Mouse (Mus musculus): ENCODE results near the gene Olfr1084.
"Not testable (repeated sequence)": the region's sequence is repeated elsewhere in the genome, so short reads cannot be mapped to it uniquely, and the experiment has no call there.

Olfr1084 gene

DNA sequence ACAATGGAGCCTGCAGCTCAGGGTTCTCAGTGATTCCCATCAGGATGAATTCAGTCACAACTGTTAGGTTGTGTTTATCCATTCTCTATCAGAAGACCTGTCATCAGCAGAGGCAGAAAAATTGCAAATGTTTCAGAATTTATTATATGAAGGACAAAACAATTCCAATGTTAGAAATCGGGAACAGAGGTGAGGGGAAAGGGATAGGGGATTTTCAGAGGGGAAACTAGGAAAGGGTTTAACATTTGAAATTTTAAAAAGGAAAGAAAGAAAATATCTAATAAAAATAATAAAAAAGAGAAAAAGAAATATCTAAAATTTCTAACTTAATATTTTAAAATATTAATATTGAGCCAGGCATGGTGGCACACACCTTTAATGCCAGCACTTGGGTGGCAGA lies at the start of gene Olfr1084:
Gene Olfr1084 (minus strand): TSS at position 101 of the 400 bp plus-strand sequence.
- DNase-seq (ENCODE audit: low read depth), result not testable (repeated sequence)

- no peak for DNase-seq (ENCODE audit: low read depth)
These were observed 40.5 kb upstream of the Olfr1084 start, which contains the start of gene Olfr1086 for GRCm38 (mm10) chr2:86679992-86680391. Gene Olfr1086, minus strand, starts transcription at chr2:86680092.

GRCm38 (mm10) chr2:86661919-86662318 lies 22.4 kb upstream of the Olfr1084 start, which contains the start of gene Olfr1085:
Gene Olfr1085, minus strand, starts transcription at chr2:86662019.
- DNase-seq (ENCODE audit: low read depth), result no peak

DNA sequence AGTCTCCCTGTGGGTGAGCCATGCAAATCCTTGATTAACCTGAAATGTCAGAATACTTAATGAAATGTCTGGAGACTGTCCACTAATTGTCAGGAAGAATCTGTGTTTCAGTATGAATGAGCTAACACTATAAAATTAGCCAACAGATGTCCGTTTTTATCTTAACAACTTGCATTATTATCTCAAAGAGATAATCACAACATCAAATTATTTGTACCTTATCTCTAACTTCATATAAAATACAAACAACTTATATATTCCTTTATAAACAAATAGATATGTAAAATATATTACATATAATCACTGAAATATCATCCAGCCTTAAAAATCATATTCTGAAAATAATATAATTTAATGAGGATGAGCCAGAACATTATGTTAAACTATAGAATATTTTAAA lies 40.7 kb downstream of the Olfr1084 start, which contains the start of gene Olfr1082:
Gene Olfr1082 (minus strand): TSS at position 101 of the 400 bp plus-strand sequence.
- DNase-seq (ENCODE audit: low read depth), result not testable (repeated sequence)

All from induced T-regulatory cell, adult 2 months (primary cell).